Mouse (Mus musculus): ENCODE data around the gene Sdhb.

DNA sequence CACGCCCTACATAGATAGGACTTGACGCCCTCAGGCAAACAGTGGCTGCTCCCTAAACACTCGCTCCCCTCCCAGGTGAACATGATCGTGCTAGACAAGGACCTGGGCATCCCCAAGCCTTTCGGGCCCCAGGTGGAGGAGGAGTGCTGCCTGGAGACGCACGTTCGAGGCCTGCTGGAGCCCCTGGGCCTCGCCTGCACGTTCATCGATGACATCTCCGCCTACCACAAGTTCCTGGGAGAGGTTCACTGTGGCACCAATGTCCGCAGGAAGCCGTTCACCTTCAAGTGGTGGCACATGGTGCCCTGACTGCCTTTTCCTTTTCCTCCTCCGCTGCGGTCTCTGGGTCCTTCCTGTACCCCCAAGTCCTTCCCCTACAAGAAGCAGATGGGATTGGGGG is 11.4 kb upstream of the Sdhb start:
- TF ChIP-seq CTCF (IDR thresholded peaks at IDR 0.05; ENCODE audit: borderline replicate concordance, insufficient read depth, low read length): no peak
- TF ChIP-seq POLR2A (IDR thresholded peaks at IDR 0.05; ENCODE audit: low read depth, low read length): no peak
